Comparison of ENCODE assay signal across 8 mouse cellular contexts in genomic region chr9:42463220-42463989, GRCm38 (mm10). TPM values are rescaled to one million over a fixed set of nuclear protein-coding genes. Genes with fewer than 3 reads are reported as not detected.
DNase-seq lines count a peak whose midpoint lies in the region; ATAC-seq and TF ChIP-seq lines count a peak whose summit lies in the region.

No protein-coding gene starts in this region.

- H3K4me3 ChIP-seq in embryonic facial prominence, embryonic 13.5 days, result no peak overlapping the region
- no peak overlapping the region for H3K4me3 ChIP-seq in lung, adult 2 months (replicated peaks; ENCODE audit: extremely low read depth, low read depth, low read length)
- H3K4me3 ChIP-seq in midbrain, embryonic 15.5 days, result no peak overlapping the region

- 0 out of 2 replicates have a peak, but pooled peaks cover 4% of the 10 kb centered on the region for H3K36me3 ChIP-seq in embryonic facial prominence, embryonic 13.5 days
- H3K36me3 ChIP-seq in midbrain, embryonic 15.5 days (replicated peaks), result no peaks in the 10 kb centered on the region

- TF ChIP-seq CTCF in lung, adult 2 months (IDR thresholded peaks at IDR 0.05; ENCODE audit: insufficient read depth, low read length), result no peak

- peak overlapping the region; percentile 57; the same call in 1 of the 2 replicates for H3K27ac ChIP-seq in embryonic facial prominence, embryonic 13.5 days
- H3K27ac ChIP-seq in midbrain, embryonic 15.5 days, result no peak overlapping the region

- ATAC-seq in embryonic facial prominence, embryonic 13.5 days (ENCODE audit: insufficient number of reproducible peaks, insufficient read depth, low FRiP score, low TSS enrichment, low read depth), result peak; percentile 62; the same call in 1 of the 2 replicates
- ATAC-seq in midbrain, embryonic 15.5 days (replicated peaks), result no peak

- no peaks in the 10 kb centered on the region for H3K27me3 ChIP-seq in embryonic facial prominence, embryonic 13.5 days
- H3K27me3 ChIP-seq in midbrain, embryonic 15.5 days (replicated peaks), result no peaks in the 10 kb centered on the region

- peak; percentile 65; the same call in 1 of the 2 replicates for TF ChIP-seq POLR2A in lung, adult 2 months (IDR thresholded peaks at IDR 0.05; ENCODE audit: borderline replicate concordance, extremely low read depth, low read depth, low read length)

- H3K9me3 ChIP-seq in embryonic facial prominence, embryonic 13.5 days, result no peaks in the 10 kb centered on the region
- no peaks in the 10 kb centered on the region for H3K9me3 ChIP-seq in midbrain, embryonic 15.5 days

- peak; percentile 42 for DNase-seq in urinary bladder, postnatal 25 days (ENCODE audit: low spot score)
- no peak for DNase-seq in urinary bladder, adult 18-20 months (ENCODE audit: low spot score in 2 of 2)
- DNase-seq in induced T-regulatory cell, adult 2 months (ENCODE audit: low read depth), result peak; percentile 45
- DNase-seq in lung, adult 2 months, result peak; percentile 55
- DNase-seq in thymus, adult 18-20 months, result peak; percentile 61 to 77
- DNase-seq in layer of hippocampus, adult 18-20 months (ENCODE audit: low spot score in 2 of 2), result no peak

- 50% methylated on average over 8 of the region's 8 CpGs for WGBS in embryonic facial prominence, embryonic 13.5 days
- 32% methylated on average over 8 of the region's 8 CpGs for WGBS in lung, adult 2 months
- 45% methylated on average over 8 of the region's 8 CpGs for WGBS in midbrain, embryonic 15.5 days

- peaks cover 40% of the 10 kb centered on the region for H3K4me1 ChIP-seq in embryonic facial prominence, embryonic 13.5 days
- H3K4me1 ChIP-seq in lung, adult 2 months (ENCODE audit: control insufficient read depth, insufficient read depth, low read length), result peaks cover 29% of the 10 kb centered on the region
- peaks cover 10% of the 10 kb centered on the region for H3K4me1 ChIP-seq in midbrain, embryonic 15.5 days

- no peak overlapping the region for H3K9ac ChIP-seq in embryonic facial prominence, embryonic 13.5 days
- H3K9ac ChIP-seq in midbrain, embryonic 15.5 days, result no peak overlapping the region

- no peak overlapping the region for H3K4me2 ChIP-seq in embryonic facial prominence, embryonic 13.5 days
- H3K4me2 ChIP-seq in midbrain, embryonic 15.5 days, result no peak overlapping the region

RNA-seq across cellular contexts. Expression of gene Tbcel, which starts 44.2 kb away (rescaled TPM):
- polyA plus RNA-seq in embryonic facial prominence, embryonic 13.5 days (2015; fragmentation: Nextera tagmentation; extraction: Ambion mirVana), result 4.6 and 4.9 TPM in 2 replicates
- polyA plus RNA-seq in lung, adult 2 months (2012; rRNA removed), result 12.0 and 19.9 TPM in 2 replicates
- total RNA-seq in layer of hippocampus, adult 18-20 months (2021), result 10 to 100 TPM; 57.3 to 60.6 TPM
- polyA plus RNA-seq in midbrain, embryonic 15.5 days (2015; fragmentation: Nextera tagmentation; extraction: Ambion mirVana), result 3.6 and 4.4 TPM in 2 replicates

Comparison
In these comparisons a context has a peak if more than half of its experiments do, and no peak if none do; other contexts are left out.
1. DNase-seq: peak in urinary bladder, postnatal 25 days (single experiment), induced T-regulatory cell, adult 2 months (single experiment), lung, adult 2 months (single experiment) and thymus, adult 18-20 months (2 of 2); none in urinary bladder, adult 18-20 months (0 of 2) and layer of hippocampus, adult 18-20 months (0 of 2).